ENCODE assay signal across 8 mouse cellular contexts in the genomic region with DNA sequence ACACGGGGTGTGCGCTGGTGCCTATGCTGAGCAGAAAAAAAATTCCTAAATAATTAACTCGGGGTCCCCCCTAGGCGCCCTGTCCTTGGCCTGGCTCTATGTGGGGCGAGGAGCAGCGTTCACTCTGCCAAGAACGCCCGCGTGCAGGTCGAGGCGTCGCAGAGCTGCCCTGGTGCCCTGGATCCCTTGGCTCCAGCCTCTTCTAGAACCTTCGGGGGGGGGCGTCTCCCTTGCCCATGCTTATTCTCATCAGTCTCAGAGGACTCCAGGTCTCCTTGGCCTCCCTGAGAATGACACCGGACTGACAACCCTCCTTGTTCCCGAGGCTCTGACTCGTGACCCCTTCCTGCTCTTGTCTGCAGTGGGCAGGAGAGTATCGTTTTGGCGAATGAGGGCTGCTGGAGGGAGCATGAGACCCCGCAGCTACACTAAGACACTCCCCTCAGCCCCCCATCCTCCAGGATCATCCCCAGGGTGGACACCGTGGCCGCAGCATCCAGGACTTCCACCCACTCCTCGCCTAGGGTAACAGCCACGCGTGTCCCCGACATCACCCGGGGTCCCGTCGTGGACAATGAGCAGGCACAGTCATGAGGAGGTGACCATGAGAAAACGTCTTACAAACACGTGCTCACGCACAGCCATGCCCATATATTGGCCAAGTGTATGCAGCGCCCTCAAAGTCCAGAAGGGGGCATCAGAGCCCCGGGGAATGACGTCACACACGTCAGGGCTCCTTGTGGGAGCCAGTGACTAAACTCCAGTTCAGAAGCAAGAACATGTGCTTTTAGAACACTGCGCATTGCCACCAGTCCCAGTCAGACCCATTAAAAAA. TPM values are rescaled to one million over a fixed set of nuclear protein-coding genes. Genes with fewer than 3 reads are reported as not detected.
DNase-seq lines count a peak whose midpoint lies in the region; ATAC-seq and TF ChIP-seq lines count a peak whose summit lies in the region.

No protein-coding gene starts in this region.

- peak overlapping the region; percentile 43 for H3K4me2 ChIP-seq in embryonic facial prominence, embryonic 15.5 days (replicated peaks)
- peak overlapping the region; percentile 38 for H3K4me2 ChIP-seq in kidney, embryonic 15.5 days
- H3K4me2 ChIP-seq in limb, embryonic 15.5 days, result peak overlapping the region; percentile 39

- no peaks in the 10 kb centered on the region for H3K36me3 ChIP-seq in embryonic facial prominence, embryonic 15.5 days
- no peaks in the 10 kb centered on the region for H3K36me3 ChIP-seq in heart, embryonic 10.5 days
- H3K36me3 ChIP-seq in kidney, embryonic 15.5 days, result no peaks in the 10 kb centered on the region
- no peaks in the 10 kb centered on the region for H3K36me3 ChIP-seq in limb, embryonic 15.5 days

- peaks cover 16% of the 10 kb centered on the region for H3K27me3 ChIP-seq in embryonic facial prominence, embryonic 15.5 days
- H3K27me3 ChIP-seq in heart, embryonic 10.5 days (ENCODE audit: insufficient read depth, poor library complexity, severe bottlenecking), result peaks cover 41% of the 10 kb centered on the region
- H3K27me3 ChIP-seq in kidney, embryonic 15.5 days, result peaks cover 34% of the 10 kb centered on the region
- H3K27me3 ChIP-seq in limb, embryonic 15.5 days, result peaks cover 27% of the 10 kb centered on the region

- peak; percentile 91 for TF ChIP-seq CTCF in bone marrow, adult 2 months (IDR thresholded peaks at IDR 0.05; ENCODE audit: control insufficient read depth, insufficient read depth, low read length)

- peak; percentile 93 to 95 for DNase-seq in B cell, adult 2 months
- DNase-seq in heart, embryonic 10.5 days (ENCODE audit: low spot score), result peak; percentile 91
- DNase-seq in monocyte, adult 2 months (ENCODE audit: low read depth in 1 of 2, low spot score in 2 of 2), result peak; percentile 87 to 91
- peak; percentile 67 to 82 for DNase-seq in spleen, postnatal 14 days (ENCODE audit: low spot score in 2 of 2)

- ATAC-seq in embryonic facial prominence, embryonic 15.5 days (ENCODE audit: insufficient number of reproducible peaks, low FRiP score, low TSS enrichment, low read depth), result peak; percentile 53; the same call in 1 of the 2 replicates
- ATAC-seq in kidney, embryonic 15.5 days (replicated peaks; ENCODE audit: low FRiP score), result peak; percentile 42
- ATAC-seq in limb, embryonic 15.5 days (ENCODE audit: insufficient number of reproducible peaks, low FRiP score, low TSS enrichment, low read depth), result peak; percentile 35; the same call in 1 of the 2 replicates

- no peaks in the 10 kb centered on the region; the same call in 1 of the 2 replicates for H3K4me1 ChIP-seq in bone marrow, adult 2 months (ENCODE audit: control insufficient read depth, insufficient read depth, low read length)
- peaks cover 17% of the 10 kb centered on the region for H3K4me1 ChIP-seq in embryonic facial prominence, embryonic 15.5 days
- peaks cover 36% of the 10 kb centered on the region for H3K4me1 ChIP-seq in heart, embryonic 10.5 days
- peaks cover 31% of the 10 kb centered on the region for H3K4me1 ChIP-seq in kidney, embryonic 15.5 days
- peaks cover 16% of the 10 kb centered on the region for H3K4me1 ChIP-seq in limb, embryonic 15.5 days

- no peak overlapping the region for H3K4me3 ChIP-seq in bone marrow, adult 2 months (replicated peaks; ENCODE audit: control insufficient read depth, low read depth, low read length)
- no peak overlapping the region for H3K4me3 ChIP-seq in embryonic facial prominence, embryonic 15.5 days (replicated peaks)
- no peak overlapping the region for H3K4me3 ChIP-seq in heart, embryonic 10.5 days
- no peak overlapping the region for H3K4me3 ChIP-seq in kidney, embryonic 15.5 days (replicated peaks)
- peak overlapping the region; percentile 9; the same call in 1 of the 2 replicates for H3K4me3 ChIP-seq in limb, embryonic 15.5 days

- no peak for TF ChIP-seq POLR2A in bone marrow, adult 2 months (IDR thresholded peaks at IDR 0.05; ENCODE audit: borderline replicate concordance, control insufficient read depth, low read depth, low read length)

- no peak overlapping the region for H3K9ac ChIP-seq in embryonic facial prominence, embryonic 15.5 days
- 0 out of 2 replicates have a peak overlapping the region, but pooled peaks have one; percentile 23 for H3K9ac ChIP-seq in kidney, embryonic 15.5 days
- no peak overlapping the region for H3K9ac ChIP-seq in limb, embryonic 15.5 days

- H3K27ac ChIP-seq in bone marrow, adult 2 months (ENCODE audit: control insufficient read depth, insufficient read depth, low read depth, low read length, poor library complexity), result no peak overlapping the region
- no peak overlapping the region for H3K27ac ChIP-seq in embryonic facial prominence, embryonic 15.5 days (replicated peaks)
- peak overlapping the region; percentile 30; the same call in 1 of the 2 replicates for H3K27ac ChIP-seq in heart, embryonic 10.5 days
- no peak overlapping the region for H3K27ac ChIP-seq in kidney, embryonic 15.5 days
- no peak overlapping the region for H3K27ac ChIP-seq in limb, embryonic 15.5 days

- no peaks in the 10 kb centered on the region for H3K9me3 ChIP-seq in embryonic facial prominence, embryonic 15.5 days (replicated peaks)
- no peaks in the 10 kb centered on the region for H3K9me3 ChIP-seq in heart, embryonic 10.5 days
- no peaks in the 10 kb centered on the region for H3K9me3 ChIP-seq in kidney, embryonic 15.5 days (replicated peaks)
- no peaks in the 10 kb centered on the region for H3K9me3 ChIP-seq in limb, embryonic 15.5 days

- WGBS in bone marrow, adult 2 months, result 25% methylated on average over 37 of the region's 37 CpGs
- WGBS in embryonic facial prominence, embryonic 15.5 days, result 29% methylated on average over 37 of the region's 37 CpGs
- WGBS in heart, embryonic 10.5 days, result 28% methylated on average over 37 of the region's 37 CpGs
- 29% methylated on average over 37 of the region's 37 CpGs for WGBS in kidney, embryonic 15.5 days
- 28% methylated on average over 37 of the region's 37 CpGs for WGBS in limb, embryonic 15.5 days

RNA-seq across cellular contexts. Expression of a gene that starts 15.2 kb away (rescaled TPM):
- polyA plus RNA-seq in bone marrow, adult 2 months (2011; ENCODE audit: insufficient read depth, insufficient read length, low replicate concordance, missing spikeins), result not detected in 2 replicates
- polyA plus RNA-seq in embryonic facial prominence, embryonic 15.5 days (2015; fragmentation: Nextera tagmentation; extraction: Ambion mirVana), result 11.2 and 12.3 TPM in 2 replicates
- polyA plus RNA-seq in heart, embryonic 10.5 days (2016; fragmentation: Nextera tagmentation; extraction: Ambion mirVana), result 1.5 and 2.1 TPM in 2 replicates
- 5.0 and 5.6 TPM in 2 replicates for polyA plus RNA-seq in kidney, embryonic 15.5 days (2015; fragmentation: Nextera tagmentation; extraction: Ambion mirVana)
- polyA plus RNA-seq in limb, embryonic 15.5 days (2015; fragmentation: Nextera tagmentation; extraction: Ambion mirVana), result 7.7 and 8.7 TPM in 2 replicates

RNA-seq across cellular contexts. Expression of a gene that starts 25.9 kb away (rescaled TPM):
- not detected in 2 replicates for polyA plus RNA-seq in bone marrow, adult 2 months (2011; ENCODE audit: insufficient read depth, insufficient read length, low replicate concordance, missing spikeins)
- polyA plus RNA-seq in embryonic facial prominence, embryonic 15.5 days (2015; fragmentation: Nextera tagmentation; extraction: Ambion mirVana), result 1.4 and 1.9 TPM in 2 replicates
- polyA plus RNA-seq in heart, embryonic 10.5 days (2016; fragmentation: Nextera tagmentation; extraction: Ambion mirVana), result 0.08 and 0.11 TPM in 2 replicates
- polyA plus RNA-seq in kidney, embryonic 15.5 days (2015; fragmentation: Nextera tagmentation; extraction: Ambion mirVana), result 0.19 and 0.23 TPM in 2 replicates
- 0.05 and 0.29 TPM in 2 replicates for polyA plus RNA-seq in limb, embryonic 15.5 days (2015; fragmentation: Nextera tagmentation; extraction: Ambion mirVana)

RNA-seq across cellular contexts. Expression of a gene that starts 37.6 kb away (rescaled TPM):
- polyA plus RNA-seq in bone marrow, adult 2 months (2011; ENCODE audit: insufficient read depth, insufficient read length, low replicate concordance, missing spikeins), result 3.7 and 3.9 TPM in 2 replicates
- 21.7 and 22.7 TPM in 2 replicates for polyA plus RNA-seq in embryonic facial prominence, embryonic 15.5 days (2015; fragmentation: Nextera tagmentation; extraction: Ambion mirVana)
- 8.9 and 10.7 TPM in 2 replicates for polyA plus RNA-seq in heart, embryonic 10.5 days (2016; fragmentation: Nextera tagmentation; extraction: Ambion mirVana)
- polyA plus RNA-seq in kidney, embryonic 15.5 days (2015; fragmentation: Nextera tagmentation; extraction: Ambion mirVana), result 13.7 and 16.3 TPM in 2 replicates
- polyA plus RNA-seq in limb, embryonic 15.5 days (2015; fragmentation: Nextera tagmentation; extraction: Ambion mirVana), result 21.3 and 21.8 TPM in 2 replicates
